Mouse (Mus musculus): Measurements from ENCODE around the gene Gtpbp1. TPM values are rescaled to one million over a fixed set of nuclear protein-coding genes. Genes with fewer than 3 reads are reported as not detected.

Gene Gtpbp1
- total RNA-seq, 2 experiments from 2014 or later = 24.4 to 28.5 TPM

- Histone ChIP-seq H3K27ac (peak overlapping the region; percentile 98), H3K4me3 (peak overlapping the region; percentile 67)
- intact Hi-C loops (cut with DNase I) = no loop called here
- DNase-seq = no peak
- TF ChIP-seq CTCF (IDR thresholded peaks at IDR 0.05) = no peak
These were observed 43.0 kb downstream of the Gtpbp1 start for GRCm38 (mm10) chr15:79733640-79734039.

- no peak for TF ChIP-seq CTCF (IDR thresholded peaks at IDR 0.05)
- DNase-seq = peak; percentile 81
- intact Hi-C loops (cut with DNase I) = no loop called here
- Histone ChIP-seq H3K27ac (peak overlapping the region; percentile 98), H3K4me3 (peak overlapping the region; percentile 67)
These were observed 43.7 kb downstream of the Gtpbp1 start for GRCm38 (mm10) chr15:79734311-79734710.

GRCm38 (mm10) chr15:79740739-79741138, 50.1 kb downstream of the Gtpbp1 start:
- intact Hi-C loops (cut with DNase I) = loop anchor here (2.0 to 10.0 kb wide), 3 partner anchors 50 to 344 kb away; partner anchors contain the start of gene Gtpbp1
- no peak for DNase-seq
- H3K4me3 ChIP-seq = peak overlapping the region; percentile 98
- H3K27ac ChIP-seq = peak overlapping the region; percentile 98
- no peak for TF ChIP-seq CTCF (IDR thresholded peaks at IDR 0.05)

- peak; percentile 71 for DNase-seq
- H3K27ac ChIP-seq = peak overlapping the region; percentile 98
- TF ChIP-seq CTCF (IDR thresholded peaks at IDR 0.05) = no peak
- intact Hi-C loops (cut with DNase I) = loop anchor here (2.0 to 10.0 kb wide), 3 partner anchors 51 to 343 kb away; partner anchors contain the start of gene Gtpbp1
- H3K4me3 ChIP-seq = peak overlapping the region; percentile 98
These were observed 50.7 kb downstream of the Gtpbp1 start for GRCm38 (mm10) chr15:79741173-79741858.

- Histone ChIP-seq H3K27ac (peak within 1 kb of the TSS; percentile 98), H3K4me3 (peak within 1 kb of the TSS; percentile 98)
- intact Hi-C loops (cut with DNase I) = loop anchor here (2.0 to 10.0 kb wide), 3 partner anchors 51 to 343 kb away; partner anchors contain the start of gene Gtpbp1
- DNase-seq = peak; percentile 96
- no peak; the same call in 1 of the 2 replicates for TF ChIP-seq CTCF (IDR thresholded peaks at IDR 0.05)
These were observed 51.5 kb downstream of the Gtpbp1 start, which contains the start of gene Sun2 for GRCm38 (mm10) chr15:79741921-79742705. Sun2 (minus strand) TSS chr15:79742536.

- TF ChIP-seq CTCF (IDR thresholded peaks at IDR 0.05) = no peak
- intact Hi-C loops (cut with DNase I) = loop anchor here (10.0 kb wide), 2 partner anchors 208 to 342 kb away; no protein-coding TSS in a partner anchor
- peak overlapping the region; percentile 98 for H3K27ac ChIP-seq
- peak overlapping the region; percentile 98 for H3K4me3 ChIP-seq
- DNase-seq = no peak
These were observed 52.0 kb downstream of the Gtpbp1 start for GRCm38 (mm10) chr15:79742706-79743023.

- intact Hi-C loops (cut with DNase I) = loop anchor here (10.0 kb wide), 2 partner anchors 209 to 341 kb away; no protein-coding TSS in a partner anchor
- DNase-seq = no peak
- no peak overlapping the region for H3K27ac ChIP-seq
- no peak for TF ChIP-seq CTCF (IDR thresholded peaks at IDR 0.05)
- H3K4me3 ChIP-seq = no peak overlapping the region
These were observed 53.4 kb downstream of the Gtpbp1 start for GRCm38 (mm10) chr15:79744001-79744400.

GRCm38 (mm10) chr15:79744742-79745141, 54.1 kb downstream of the Gtpbp1 start:
- no peak for TF ChIP-seq CTCF (IDR thresholded peaks at IDR 0.05)
- intact Hi-C loops (cut with DNase I) = loop anchor here (10.0 kb wide), 2 partner anchors 210 to 340 kb away; no protein-coding TSS in a partner anchor
- peak; percentile 14 for DNase-seq
- Histone ChIP-seq H3K4me3 (no peak overlapping the region), H3K27ac (no peak overlapping the region)

GRCm38 (mm10) chr15:79745312-79745711, 54.7 kb downstream of the Gtpbp1 start:
- no peak for TF ChIP-seq CTCF (IDR thresholded peaks at IDR 0.05)
- intact Hi-C loops (cut with DNase I) = loop anchor here (10.0 kb wide), 2 partner anchors 211 to 339 kb away; no protein-coding TSS in a partner anchor
- no peak overlapping the region for H3K4me3 ChIP-seq
- H3K27ac ChIP-seq = no peak overlapping the region
- DNase-seq = peak; percentile 16

- H3K4me3 ChIP-seq = no peak overlapping the region
- intact Hi-C loops (cut with DNase I) = loop anchor here (10.0 kb wide), 2 partner anchors 211 to 339 kb away; no protein-coding TSS in a partner anchor
- no peak overlapping the region for H3K27ac ChIP-seq
- no peak for TF ChIP-seq CTCF (IDR thresholded peaks at IDR 0.05)
- DNase-seq = no peak
These were observed 55.2 kb downstream of the Gtpbp1 start for GRCm38 (mm10) chr15:79745883-79746282.

GRCm38 (mm10) chr15:79747998-79748397, 57.4 kb downstream of the Gtpbp1 start:
- TF ChIP-seq CTCF (IDR thresholded peaks at IDR 0.05) = peak; percentile 50
- no peak overlapping the region for H3K27ac ChIP-seq
- DNase-seq = peak; percentile 34
- intact Hi-C loops (cut with DNase I) = loop anchor here (10.0 kb wide), 2 partner anchors 213 to 337 kb away; no protein-coding TSS in a partner anchor
- H3K4me3 ChIP-seq = no peak overlapping the region

GRCm38 (mm10) chr15:79749162-79749561, 58.5 kb downstream of the Gtpbp1 start:
- Histone ChIP-seq H3K27ac (no peak overlapping the region), H3K4me3 (no peak overlapping the region)
- DNase-seq = peak; percentile 15
- intact Hi-C loops (cut with DNase I) = loop anchor here (10.0 kb wide), 2 partner anchors 214 to 336 kb away; no protein-coding TSS in a partner anchor
- TF ChIP-seq CTCF (IDR thresholded peaks at IDR 0.05) = no peak

Measured in gastrocnemius, adult 2 months (tissue).